Mouse (Mus musculus) forebrain, embryonic 11.5 days (tissue): Measurements from ENCODE around the gene Prkca. TPM values are rescaled to one million over a fixed set of nuclear protein-coding genes. Genes with fewer than 3 reads are reported as not detected.

Source experiments
- ATAC-seq: fragments of 200-750 bp; cut with Nextera tagmentation; replicated peaks from 2 replicates; pipeline ENCODE4 v1.8.0; 2017; ENCODE audit warnings: moderate TSS enrichment; ENCODE audit not compliant: low FRiP score
- DNase-seq: peaks from one replicate; pipeline ENCODE4 v3.0.0-alpha.2; 2017; ENCODE audit warnings: low spot score
- H3K27ac ChIP-seq: fragments of 300-500 bp; sonication (generic); 2 replicates; pipeline ENCODE4 v1.5.1; 2014; ENCODE audit warnings: low read depth, low read length
- H3K27me3 ChIP-seq: fragments of 300-500 bp; sonication (generic); 2 replicates; pipeline ENCODE4 v1.6.1; 2014; ENCODE audit warnings: mild to moderate bottlenecking, low read length, mixed read lengths; ENCODE audit not compliant: control insufficient read depth, insufficient read depth
- H3K36me3 ChIP-seq: fragments of 300-500 bp; sonication (generic); 2 replicates; pipeline ENCODE4 v1.6.1; 2014; ENCODE audit warnings: mild to moderate bottlenecking, low read length, moderate library complexity, mixed read lengths; ENCODE audit not compliant: control insufficient read depth, insufficient read depth
- H3K4me1 ChIP-seq: fragments of 300-500 bp; sonication (generic); replicated peaks from 2 replicates; pipeline ENCODE4 v1.6.1; 2014; ENCODE audit warnings: low read length, mixed read lengths; ENCODE audit not compliant: control insufficient read depth, insufficient read depth
- H3K4me2 ChIP-seq: fragments of 300-500 bp; sonication (generic); 2 replicates; pipeline ENCODE4 v1.6.1; 2014; ENCODE audit warnings: low read depth, mild to moderate bottlenecking, low read length, moderate library complexity, mixed read lengths; ENCODE audit not compliant: severe bottlenecking
- H3K4me3 ChIP-seq: fragments of 300-500 bp; sonication (generic); 2 replicates; pipeline ENCODE4 v1.5.1; 2014; ENCODE audit warnings: low read depth, low read length
- H3K9ac ChIP-seq: fragments of 300-500 bp; sonication (generic); 2 replicates; pipeline ENCODE4 v1.6.1; 2014; ENCODE audit warnings: low read length
- H3K9me3 ChIP-seq: fragments of 300-500 bp; sonication (generic); 2 replicates; pipeline ENCODE4 v1.6.1; 2016; ENCODE audit warnings: low read length, mixed read lengths; ENCODE audit not compliant: control insufficient read depth
- WGBS: fragments of 180-500 bp; shearing (Covaris S2); extraction: QIAGEN DNeasy Blood & Tissue Kit; methylation state at CpG from one replicate; pipeline ENCODE4 v1.1.7; 2014; 5-methylcytosine and 5-hydroxymethylcytosine counted together
- polyA plus RNA-seq: library from polyadenylated mRNA; unstranded; fragments of >200 nt; fragmentation: Nextera tagmentation; extraction: Ambion mirVana; gene quantifications from 2 replicates; pipeline ENCODE4 v1.2.1, GENCODE M21; 2014

The Prkca gene
- polyA plus RNA-seq, 1 experiment from 2014 or later, result 5.2 TPM

DNA sequence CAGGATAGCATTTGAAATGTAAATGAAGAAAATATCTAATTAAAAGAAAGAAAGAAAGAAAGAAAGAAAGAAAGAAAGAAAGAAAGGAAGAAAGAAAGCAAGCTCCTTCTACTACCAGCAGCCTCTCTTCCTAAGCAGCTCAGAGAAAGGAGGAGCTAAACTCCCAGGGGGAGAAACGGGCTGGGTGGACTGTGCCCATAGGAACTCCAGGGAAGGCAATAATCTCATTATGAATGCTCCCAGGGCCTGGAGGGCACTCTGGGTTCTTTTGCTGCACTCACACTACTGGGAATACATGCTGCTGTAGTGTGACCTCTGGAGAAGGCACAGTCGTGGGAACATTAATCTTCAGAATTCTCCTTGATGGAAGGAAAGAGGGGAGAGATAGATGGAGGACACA, 107.5 kb downstream of the Prkca start:
- Histone ChIP-seq H3K27me3 (no peaks in the 10 kb centered on the region), H3K9me3 (no peaks in the 10 kb centered on the region), H3K9ac (no peak overlapping the region), H3K27ac (no peak overlapping the region), H3K4me2 (no peak overlapping the region), H3K36me3 (no peaks in the 10 kb centered on the region), H3K4me1 (no peaks in the 10 kb centered on the region; the same call in 1 of the 2 replicates), H3K4me3 (no peak overlapping the region)
- DNase-seq (no peak), ATAC-seq (no peak)
- 17% methylated on average over 2 of the region's 2 CpGs for WGBS

DNA sequence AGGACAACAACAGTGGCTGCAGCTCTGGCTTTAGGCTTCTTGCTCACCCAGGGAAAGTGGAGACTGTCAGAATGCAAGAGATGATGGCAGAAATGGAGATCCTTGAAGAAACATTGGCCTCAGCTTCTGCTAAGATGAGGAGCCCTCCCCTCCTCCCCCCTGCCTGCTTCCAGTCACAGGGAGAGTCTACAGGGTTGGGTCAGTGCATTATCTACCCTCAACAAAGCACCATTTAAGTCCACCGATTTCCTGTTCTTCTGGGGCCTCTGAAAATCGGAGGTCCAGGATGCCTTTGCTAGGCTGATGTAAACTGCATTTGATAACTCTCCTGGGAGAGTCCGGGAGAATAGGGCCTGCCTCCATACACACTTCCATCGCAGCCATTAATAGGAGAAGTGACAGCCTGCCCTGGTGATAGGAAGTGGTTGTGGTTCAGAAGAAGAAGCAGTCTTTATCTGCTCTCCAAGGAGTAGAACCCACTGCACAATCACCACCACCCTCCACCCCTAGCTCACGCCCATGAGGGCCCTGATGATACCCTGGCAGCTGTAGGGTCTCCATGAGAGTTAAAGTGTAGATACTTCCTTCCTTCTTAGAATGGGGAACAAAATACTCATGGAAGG, 108.5 kb downstream of the Prkca start:
- no peaks in the 10 kb centered on the region for H3K9me3 ChIP-seq

DNA sequence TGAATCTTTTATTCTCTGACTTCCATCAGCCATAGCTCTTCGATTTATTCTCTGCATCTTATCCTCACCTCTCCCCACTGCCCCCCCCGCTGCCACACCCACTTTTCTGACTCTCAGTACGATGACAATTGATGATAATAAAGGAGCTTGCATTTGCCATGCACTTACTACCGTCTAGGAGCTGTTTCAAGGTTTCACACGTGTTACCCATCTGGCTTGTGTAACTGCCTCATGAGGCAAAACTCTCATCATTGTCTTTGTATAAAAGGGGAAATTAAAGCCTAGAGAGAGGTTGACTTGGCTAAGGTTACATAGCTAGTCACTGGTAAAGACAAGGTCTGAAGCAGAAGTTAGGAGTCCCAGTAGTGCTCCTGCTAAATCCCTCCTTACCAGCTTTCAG, 110.7 kb downstream of the Prkca start:
- H3K9ac ChIP-seq, result no peak overlapping the region
- no peaks in the 10 kb centered on the region for H3K27me3 ChIP-seq
- DNase-seq (no peak), ATAC-seq (no peak)
- H3K27ac ChIP-seq, result no peak overlapping the region
- WGBS, result 74% methylated on average over 5 of the region's 5 CpGs
- no peaks in the 10 kb centered on the region; the same call in 1 of the 2 replicates for H3K4me1 ChIP-seq
- H3K4me2 ChIP-seq, result no peak overlapping the region
- H3K36me3 ChIP-seq, result no peaks in the 10 kb centered on the region
- H3K4me3 ChIP-seq, result no peak overlapping the region
- H3K9me3 ChIP-seq, result no peaks in the 10 kb centered on the region

More for the DNA sequence above, 108.5 kb downstream of the Prkca start:
- 92% methylated on average over 5 of the region's 5 CpGs for WGBS
- H3K27me3 ChIP-seq, result no peaks in the 10 kb centered on the region
- ATAC-seq, result no peak
- no peak for DNase-seq
- no peaks in the 10 kb centered on the region for H3K36me3 ChIP-seq
- H3K4me1 ChIP-seq, result no peaks in the 10 kb centered on the region; the same call in 1 of the 2 replicates
- no peak overlapping the region for H3K27ac ChIP-seq
- no peak overlapping the region for H3K9ac ChIP-seq
- no peak overlapping the region for H3K4me3 ChIP-seq
- H3K4me2 ChIP-seq, result no peak overlapping the region

DNA sequence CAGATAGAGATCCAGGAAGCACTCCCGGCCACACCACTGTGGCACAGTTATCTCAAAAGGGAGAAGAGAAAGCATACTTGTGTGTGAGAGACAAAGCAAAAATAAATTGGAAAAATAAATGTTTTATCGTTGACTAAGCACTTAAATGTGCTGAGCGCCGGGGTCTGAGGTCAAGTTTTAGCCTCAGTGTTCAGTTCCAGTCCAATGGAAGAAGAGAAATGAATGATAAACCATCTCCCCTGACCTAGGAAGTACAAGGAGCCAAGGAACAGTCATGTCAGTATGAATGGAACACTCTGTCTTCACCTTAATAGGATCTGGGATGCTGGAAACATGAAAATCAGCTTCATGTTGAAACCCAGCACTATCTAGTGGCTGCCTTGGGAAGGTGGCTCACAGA, 113.6 kb downstream of the Prkca start:
- Histone ChIP-seq H3K36me3 (no peaks in the 10 kb centered on the region), H3K27me3 (no peaks in the 10 kb centered on the region), H3K9ac (no peak overlapping the region), H3K4me1 (no peaks in the 10 kb centered on the region), H3K27ac (no peak overlapping the region), H3K9me3 (no peaks in the 10 kb centered on the region), H3K4me3 (no peak overlapping the region), H3K4me2 (no peak overlapping the region)
- ATAC-seq, result no peak
- no peak for DNase-seq
- WGBS, result 98% methylated on average over 4 of the region's 4 CpGs

DNA sequence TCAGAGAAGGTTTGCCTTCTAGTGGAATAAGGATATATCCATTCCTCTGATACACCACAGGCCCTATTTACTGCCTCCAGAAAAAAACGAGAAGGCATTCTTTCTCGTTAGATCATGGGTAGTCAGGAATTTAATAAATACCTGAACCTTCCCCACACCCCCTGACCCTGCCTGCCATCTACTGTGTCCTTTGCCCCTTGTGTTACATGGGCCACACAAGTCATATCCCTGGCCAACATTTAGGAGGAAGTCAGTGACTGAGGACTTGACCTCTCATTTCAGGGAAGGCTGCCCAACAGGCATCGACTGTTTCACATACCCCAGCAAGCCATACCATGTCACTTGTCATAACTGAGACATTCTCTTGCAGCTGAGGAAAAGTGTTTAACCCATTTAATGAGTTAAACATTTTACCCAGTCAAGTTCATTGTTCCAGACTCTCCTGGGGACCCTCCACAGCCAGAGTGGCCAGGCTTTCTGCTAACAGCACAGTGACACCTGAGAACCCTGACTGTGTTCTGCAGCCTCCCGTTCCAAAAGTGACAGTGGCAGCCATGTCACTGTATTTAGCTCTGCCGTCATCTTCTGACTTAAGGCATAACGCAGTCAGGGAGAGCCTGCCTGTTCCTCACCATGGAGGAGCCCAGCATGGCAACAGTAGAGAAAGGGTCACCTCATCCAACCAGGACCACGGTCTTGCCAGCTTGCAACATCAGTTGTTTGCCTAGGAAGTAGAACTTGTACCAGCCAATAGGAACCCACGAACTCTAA, 114.4 kb downstream of the Prkca start:
- Histone ChIP-seq H3K27me3 (no peaks in the 10 kb centered on the region), H3K4me2 (no peak overlapping the region), H3K9ac (no peak overlapping the region), H3K9me3 (no peaks in the 10 kb centered on the region), H3K4me3 (no peak overlapping the region), H3K27ac (no peak overlapping the region), H3K4me1 (no peaks in the 10 kb centered on the region), H3K36me3 (no peaks in the 10 kb centered on the region)
- WGBS, result 85% methylated on average over 8 of the region's 8 CpGs
- ATAC-seq, result no peak
- no peak for DNase-seq

DNA sequence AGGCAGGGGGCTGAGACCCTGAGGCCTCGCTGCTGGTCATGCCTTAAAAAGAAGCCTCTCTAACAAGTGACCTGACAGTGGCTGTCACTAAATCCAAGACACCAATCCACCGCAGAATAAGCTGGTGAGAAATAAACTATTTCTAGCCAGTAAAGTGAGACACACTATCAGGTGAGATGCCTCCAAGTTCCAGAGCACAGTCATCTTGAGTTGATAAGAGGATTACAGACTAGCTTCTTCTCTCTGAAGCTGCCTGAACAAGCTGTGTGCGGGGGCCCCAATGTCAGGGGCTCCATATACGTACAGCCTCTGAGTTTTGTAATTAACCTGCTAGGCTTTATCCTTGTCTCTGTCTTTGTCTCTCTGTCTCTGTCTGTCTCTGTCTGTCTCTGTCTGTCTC, 115.2 kb downstream of the Prkca start:
- no peaks in the 10 kb centered on the region for H3K9me3 ChIP-seq
- no peak overlapping the region for H3K27ac ChIP-seq
- DNase-seq (no peak), ATAC-seq (no peak)
- H3K4me2 ChIP-seq, result no peak overlapping the region
- H3K27me3 ChIP-seq, result no peaks in the 10 kb centered on the region
- no peak overlapping the region for H3K4me3 ChIP-seq
- no peaks in the 10 kb centered on the region for H3K4me1 ChIP-seq
- WGBS, result 78% methylated on average over 4 of the region's 4 CpGs
- no peaks in the 10 kb centered on the region for H3K36me3 ChIP-seq
- no peak overlapping the region for H3K9ac ChIP-seq

DNA sequence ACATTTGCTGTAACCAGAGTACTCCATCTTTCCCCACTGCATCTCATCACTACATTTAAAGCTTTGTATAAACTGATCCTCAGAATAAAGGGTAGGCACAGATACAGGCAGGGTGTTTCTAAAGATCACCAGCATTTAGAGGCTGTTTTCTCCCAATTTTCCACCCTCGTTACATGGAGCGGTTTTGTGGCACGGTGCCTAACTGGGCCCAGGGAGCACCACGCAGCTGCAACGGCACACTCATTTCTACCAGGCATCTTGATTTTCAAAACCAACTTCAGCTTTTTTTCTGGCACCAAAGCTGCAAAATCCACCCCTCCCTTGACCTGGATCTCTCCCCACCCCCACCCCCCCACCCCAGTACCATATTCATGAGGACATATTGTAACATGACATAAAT, 117.5 kb downstream of the Prkca start:
- no peak for DNase-seq
- H3K27me3 ChIP-seq, result no peaks in the 10 kb centered on the region
- H3K27ac ChIP-seq, result no peak overlapping the region
- H3K36me3 ChIP-seq, result no peaks in the 10 kb centered on the region
- ATAC-seq, result no peak
- no peak overlapping the region for H3K9ac ChIP-seq
- H3K9me3 ChIP-seq, result no peaks in the 10 kb centered on the region
- no peak overlapping the region for H3K4me3 ChIP-seq
- H3K4me2 ChIP-seq, result no peak overlapping the region
- 92% methylated on average over 5 of the region's 5 CpGs for WGBS
- H3K4me1 ChIP-seq, result no peaks in the 10 kb centered on the region

DNA sequence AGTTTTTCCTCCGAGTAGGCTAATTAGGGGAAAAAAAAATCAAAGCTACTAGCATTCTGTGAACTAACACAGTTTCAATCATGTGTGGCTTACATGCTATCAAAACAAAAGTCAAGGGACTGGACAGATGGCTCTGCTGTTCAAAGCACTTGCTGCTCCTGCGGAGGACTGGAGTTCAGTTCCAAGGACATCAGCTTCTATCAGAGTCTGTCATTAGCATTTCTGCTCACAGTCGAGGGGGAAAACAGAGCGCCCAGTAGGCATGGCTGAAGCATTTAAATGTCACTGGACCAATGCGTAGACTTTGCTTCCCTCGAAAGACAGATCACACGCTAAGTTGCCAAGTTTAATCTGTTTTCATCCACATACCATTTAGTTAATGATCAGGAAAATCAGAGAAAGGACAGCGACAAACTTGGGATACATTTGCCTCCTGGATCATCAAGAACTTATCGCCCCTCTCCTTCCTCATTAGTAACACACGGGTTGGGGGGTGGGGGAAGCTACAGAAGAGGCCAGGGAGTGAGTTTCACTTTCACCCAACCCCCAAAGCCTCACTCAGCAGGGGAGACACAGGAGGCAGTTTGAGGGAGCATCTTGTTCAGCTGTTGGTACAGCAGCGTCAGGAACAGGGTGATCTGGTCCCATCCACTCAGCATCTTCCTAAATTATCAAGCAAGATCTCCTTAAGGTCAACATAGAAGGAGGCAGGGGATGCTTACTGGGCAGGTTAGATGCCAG, 119.3 kb downstream of the Prkca start:
- no peak overlapping the region for H3K27ac ChIP-seq
- WGBS, result 52% methylated on average over 11 of the region's 11 CpGs

More for the DNA sequence above, 119.3 kb downstream of the Prkca start:
- H3K36me3 ChIP-seq, result no peaks in the 10 kb centered on the region
- no peak overlapping the region for H3K4me2 ChIP-seq
- no peak overlapping the region for H3K4me3 ChIP-seq
- no peaks in the 10 kb centered on the region for H3K27me3 ChIP-seq
- no peaks in the 10 kb centered on the region for H3K4me1 ChIP-seq
- ATAC-seq, result no peak
- H3K9ac ChIP-seq, result no peak overlapping the region
- H3K9me3 ChIP-seq, result no peaks in the 10 kb centered on the region
- no peak for DNase-seq
